Mouse (Mus musculus) embryo, embryonic 10 days (tissue): ENCODE measurements around the gene Synj1.

Experiments used
- DNase-seq: peaks from one replicate; pipeline ENCODE4 v3.0.0-alpha.2; 2015; ENCODE audit warnings: low spot score

Synj1 gene

DNA sequence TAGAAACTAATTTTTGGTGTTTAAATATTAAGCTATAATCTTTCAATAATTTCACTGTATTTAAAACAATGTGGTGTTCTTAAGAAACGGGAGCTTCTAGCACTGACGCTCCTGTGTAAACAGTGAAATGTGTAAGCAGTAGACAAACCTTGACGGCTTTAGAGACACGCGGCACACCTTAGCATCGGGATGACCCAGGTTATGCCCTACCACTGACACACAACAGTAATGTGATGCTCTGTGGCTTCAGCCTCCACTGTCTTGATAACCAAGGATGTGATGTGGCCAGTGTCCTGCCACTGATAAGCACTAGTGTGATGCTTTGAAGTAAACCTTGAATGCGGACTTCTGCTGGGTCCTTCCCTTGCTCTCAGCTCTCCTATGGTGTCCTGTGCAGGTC, 69.9 kb downstream of the Synj1 start:
- DNase-seq = no peak

GRCm38 (mm10) chr16:90934687-90935328, 76.3 kb downstream of the Synj1 start, which contains the start of gene Cfap298:
TSS of gene Cfap298 (minus strand) at chr16:90935114.
- DNase-seq = peak; percentile 97

DNA sequence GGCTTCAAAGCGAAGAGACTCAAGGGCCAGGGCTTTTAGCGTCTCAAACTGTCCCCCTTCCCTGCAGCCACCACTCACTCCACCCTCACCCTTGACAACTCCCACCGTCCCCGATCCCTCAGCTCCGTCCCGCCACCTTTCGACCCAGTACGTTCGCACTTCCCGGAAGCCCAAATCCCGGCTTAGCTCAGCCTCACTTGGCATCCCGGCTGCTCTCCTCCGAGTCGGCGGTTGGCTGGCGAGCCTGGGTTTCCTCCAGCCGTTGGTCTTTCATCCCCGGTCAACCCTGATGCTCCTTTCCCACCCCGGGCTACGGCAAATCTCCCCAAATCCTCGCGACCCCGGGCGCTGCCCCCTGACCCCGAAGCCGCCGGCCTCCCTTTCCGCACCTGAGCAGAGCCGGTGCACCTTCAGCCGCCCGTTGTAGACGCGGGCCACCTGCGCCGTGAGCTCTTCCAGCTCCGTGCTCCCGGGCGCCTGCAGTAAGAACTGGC, 76.9 kb downstream of the Synj1 start:
- DNase-seq = peak; percentile 78

DNA sequence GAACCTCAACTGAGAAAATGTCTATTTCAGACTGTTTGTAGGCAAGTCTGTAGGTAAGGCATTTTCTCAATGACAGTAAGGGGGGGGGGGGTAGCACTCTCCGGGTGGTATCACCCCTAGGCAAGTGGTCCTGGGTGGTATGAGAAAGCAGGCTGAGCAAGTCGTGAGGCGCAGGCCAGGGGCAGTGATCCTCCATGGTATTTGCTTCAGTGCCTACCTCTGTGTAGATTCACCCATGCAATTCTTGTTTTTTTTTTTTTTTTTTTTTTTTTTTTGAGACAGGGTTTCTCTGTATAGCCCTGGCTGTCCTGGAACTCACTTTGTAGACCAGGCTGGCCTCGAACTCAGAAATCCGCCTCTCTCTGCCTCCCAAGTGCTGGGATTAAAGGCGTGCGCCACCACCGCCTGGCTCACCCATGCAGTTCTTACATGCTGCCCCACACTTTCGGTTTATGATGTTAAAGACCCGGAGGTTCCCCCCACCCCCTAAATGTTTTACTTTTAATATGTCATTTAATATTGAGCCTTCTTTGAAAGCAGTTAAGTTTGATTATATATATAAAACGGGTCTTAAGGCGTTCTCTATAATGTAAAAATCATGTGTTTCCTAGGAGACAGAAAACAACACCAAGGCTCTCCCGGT, 77.5 kb downstream of the Synj1 start:
- no peak for DNase-seq

DNA sequence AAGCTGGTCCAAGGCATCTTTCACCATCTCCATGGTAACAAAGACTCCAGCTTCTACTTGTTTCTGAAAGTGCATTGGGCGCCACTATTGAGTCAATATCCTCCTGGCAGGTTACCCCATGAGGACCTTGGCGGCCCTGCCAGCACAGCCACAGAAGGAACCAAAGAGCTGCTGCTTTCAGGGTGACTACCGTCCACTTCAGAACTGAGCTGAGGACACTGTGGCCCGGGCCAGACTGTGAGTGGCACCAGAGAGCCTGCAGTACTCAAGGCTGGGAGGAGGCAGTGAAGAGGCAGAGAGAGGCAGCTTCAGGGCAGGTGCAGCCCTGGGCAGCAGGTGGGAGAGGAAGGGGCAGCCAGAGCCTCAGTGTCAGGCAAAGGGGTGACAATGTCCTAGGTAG, 83.7 kb downstream of the Synj1 start:
- no peak for DNase-seq

GRCm38 (mm10) chr16:90925461-90925860, 85.6 kb downstream of the Synj1 start:
- DNase-seq = peak; percentile 88

DNA sequence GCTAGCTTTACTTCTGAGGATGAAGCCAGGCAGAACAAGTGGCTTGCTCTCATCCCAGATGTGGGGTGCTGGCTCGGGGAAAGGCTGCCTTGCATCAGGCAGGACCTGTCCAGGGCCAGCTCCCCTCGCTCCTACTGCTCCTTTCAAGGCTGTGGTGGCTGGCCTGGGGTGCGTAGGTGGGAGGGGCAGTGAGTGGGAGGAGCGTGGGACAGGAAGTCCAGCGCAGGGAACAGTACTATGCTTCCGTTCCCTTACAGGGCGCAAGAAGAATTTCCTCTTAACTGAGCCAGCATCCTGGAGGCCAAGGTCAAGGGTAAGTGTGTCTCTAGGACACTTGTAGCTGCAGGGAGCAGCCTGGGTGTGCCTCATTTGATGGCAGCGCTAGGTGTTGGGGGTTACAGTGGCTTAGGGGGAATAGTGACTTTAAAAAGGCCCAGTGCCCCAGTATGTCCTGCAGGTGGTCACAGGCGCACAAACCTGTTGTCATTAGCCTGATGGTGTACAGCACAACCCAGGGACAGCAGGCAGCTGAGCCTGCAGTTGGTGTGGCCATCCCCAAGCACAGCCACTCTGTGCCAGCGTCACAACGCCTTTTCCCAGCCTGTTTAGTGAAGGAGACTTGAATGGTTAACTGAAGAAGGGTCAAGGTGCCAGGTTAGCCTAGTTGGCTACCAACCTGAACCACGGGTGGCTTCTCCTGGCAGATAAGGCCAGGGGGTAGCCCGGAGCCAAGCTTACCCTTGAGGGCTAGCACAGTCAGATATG, 86.3 kb downstream of the Synj1 start:
- no peak for DNase-seq

GRCm38 (mm10) chr16:90921471-90922159, 89.5 kb downstream of the Synj1 start:
- DNase-seq = peak; percentile 9

DNA sequence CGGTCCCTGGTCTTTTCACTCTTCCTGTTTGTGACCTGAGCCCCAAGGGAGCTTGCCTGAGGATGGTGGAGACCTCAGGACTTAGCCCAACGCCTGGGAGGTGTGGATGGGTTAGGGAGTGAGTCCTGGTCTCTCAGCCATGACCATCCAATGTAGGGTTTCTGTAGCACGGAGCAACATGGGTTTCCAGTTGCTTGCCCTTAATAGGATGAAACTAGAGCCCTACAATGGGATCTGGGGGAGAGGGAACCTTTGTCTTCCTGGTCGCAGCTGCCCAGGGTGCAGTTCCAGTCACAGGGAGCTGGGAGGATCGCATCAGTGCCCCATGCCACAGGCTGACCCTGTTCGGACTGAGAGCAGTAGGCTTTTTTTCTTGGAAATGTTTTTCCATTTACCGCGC, 94.0 kb downstream of the Synj1 start:
- no peak for DNase-seq

GRCm38 (mm10) chr16:90916040-90916481, 95.0 kb downstream of the Synj1 start:
- peak; percentile 55 for DNase-seq

GRCm38 (mm10) chr16:90911766-90912165, 99.3 kb downstream of the Synj1 start:
- no peak for DNase-seq

DNA sequence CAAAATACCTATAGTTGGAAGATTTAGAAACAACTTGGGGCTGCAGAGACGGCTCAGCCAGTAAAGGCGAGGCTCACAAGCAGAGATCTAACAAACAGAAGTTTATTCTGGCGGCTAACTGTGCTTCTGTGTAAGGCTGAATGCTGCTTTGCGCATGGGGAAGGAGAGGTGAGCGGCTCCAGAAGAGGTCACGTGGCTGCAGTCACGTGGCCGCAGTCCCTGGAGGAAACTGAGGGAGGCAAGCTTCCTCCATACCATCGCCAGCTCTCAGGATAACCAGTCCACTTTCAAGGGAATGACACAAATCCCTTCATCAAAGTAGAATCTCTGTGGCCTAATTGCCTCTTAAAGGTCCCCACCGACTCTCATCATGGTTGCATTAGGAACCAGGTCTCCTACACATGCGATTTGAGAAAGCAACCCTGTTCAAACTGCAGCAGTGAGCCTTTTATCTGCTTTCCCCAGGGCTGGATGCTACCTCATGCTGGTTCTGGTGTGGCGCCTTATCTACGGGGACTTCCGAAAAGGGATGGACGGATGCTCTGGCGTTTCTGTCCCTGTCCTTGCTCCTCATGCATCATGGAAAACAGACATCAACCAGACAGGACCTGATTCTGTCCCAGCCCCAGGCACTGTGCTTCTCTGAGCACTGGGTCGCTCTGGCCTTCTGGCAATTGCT, 100.1 kb downstream of the Synj1 start:
- no peak for DNase-seq

DNA sequence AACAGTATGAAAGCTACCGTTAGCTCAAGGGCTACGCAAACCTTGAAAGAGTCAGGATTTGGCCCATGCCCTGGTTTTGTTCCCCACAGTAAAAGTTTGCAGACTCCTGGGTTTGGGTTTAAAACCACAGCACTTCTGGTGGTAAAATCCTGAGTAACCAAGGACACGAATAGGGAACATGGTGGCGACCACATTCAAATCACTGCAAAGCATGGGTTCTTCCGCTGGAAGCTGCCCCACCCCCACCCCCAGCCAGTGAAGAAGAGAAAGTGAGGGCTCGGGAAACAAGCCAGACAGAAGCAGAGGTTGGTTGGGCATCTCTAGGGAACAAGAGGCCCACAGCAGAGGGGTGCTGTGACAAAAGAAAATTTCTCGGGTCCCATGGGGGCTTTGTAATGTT, 103.9 kb downstream of the Synj1 start:
- no peak for DNase-seq

GRCm38 (mm10) chr16:90903300-90903699, 107.8 kb downstream of the Synj1 start:
- no peak for DNase-seq

GRCm38 (mm10) chr16:90901364-90901763, 109.7 kb downstream of the Synj1 start:
- DNase-seq = no peak

DNA sequence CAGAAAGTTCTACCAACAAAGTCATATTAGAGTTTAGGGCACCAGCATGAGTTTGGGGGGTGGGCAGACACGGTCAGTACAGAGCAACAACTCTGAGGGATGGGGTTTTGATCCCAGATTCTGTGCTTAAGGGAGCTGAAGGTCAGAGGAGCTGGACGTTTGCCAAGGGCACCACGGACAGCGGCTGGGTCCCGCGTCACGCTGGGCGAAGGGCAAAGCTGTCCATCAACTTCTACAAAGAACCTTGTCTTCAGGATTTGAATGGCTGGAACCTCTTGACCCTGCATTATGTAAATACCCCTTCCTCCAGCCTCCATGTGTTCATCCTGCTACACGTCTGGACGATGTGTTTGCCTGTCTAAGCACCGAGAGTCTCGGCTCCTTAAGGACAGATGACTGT, 111.6 kb downstream of the Synj1 start:
- DNase-seq = peak; percentile 52

GRCm38 (mm10) chr16:90897651-90898050, 113.5 kb downstream of the Synj1 start:
- no peak for DNase-seq

- no peak for DNase-seq
These were observed 117.3 kb downstream of the Synj1 start for GRCm38 (mm10) chr16:90893792-90894191.

DNA sequence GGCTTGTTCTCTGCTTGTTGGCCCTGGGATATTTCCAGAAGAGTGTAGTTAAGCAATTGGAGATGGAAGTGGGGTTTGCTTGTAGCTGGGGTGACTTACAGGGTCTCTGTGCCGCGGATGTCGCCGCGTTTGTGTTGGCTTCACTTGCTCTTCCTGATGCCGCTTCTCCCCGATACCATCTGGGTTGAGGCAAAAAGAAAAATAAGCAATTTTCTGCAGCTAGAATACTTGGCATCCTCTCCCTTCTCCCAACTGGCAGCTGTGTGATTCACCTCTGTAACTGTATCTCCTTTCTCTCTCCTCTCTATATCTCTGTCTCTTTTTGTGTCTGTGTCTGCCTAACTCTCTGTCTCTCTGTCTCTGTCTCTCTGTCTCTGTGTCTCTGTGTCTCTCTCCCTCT, 118.1 kb downstream of the Synj1 start:
- no peak for DNase-seq

GRCm38 (mm10) chr16:90892081-90892480, 119.0 kb downstream of the Synj1 start:
- DNase-seq = no peak

- no peak for DNase-seq
These were observed 119.5 kb downstream of the Synj1 start for GRCm38 (mm10) chr16:90891601-90892000.

GRCm38 (mm10) chr16:90890683-90891082, 120.4 kb downstream of the Synj1 start:
- DNase-seq = no peak
